Mouse (Mus musculus): ENCODE data around the gene 1110004F10Rik.
"Not testable (repeated sequence)": the region's sequence is repeated elsewhere in the genome, so short reads cannot be mapped to it uniquely, and the experiment has no call there.

- not testable (repeated sequence) for TF ChIP-seq CTCF, POLR2A (IDR thresholded peaks at IDR 0.05; ENCODE audit: insufficient read depth, low read depth, low read length)
Observed at GRCm38 (mm10) chr7:116084366-116084765, 45.2 kb downstream of the 1110004F10Rik start, which contains the start of gene Gm4353.

Measured in olfactory bulb, adult 2 months (tissue).